Mouse (Mus musculus) ES-E14 (cell line): Measurements from ENCODE around the gene Plch2.

Experiments
- CHD2 ChIP-seq: IDR thresholded peaks from 2 replicates; pipeline ENCODE4 v1.6.1; 2014; ENCODE audit warnings: mild to moderate bottlenecking, low read depth, low read length, inconsistent platforms
- HCFC1 ChIP-seq: IDR thresholded peaks from 2 replicates; pipeline ENCODE4 v1.6.1; 2012; ENCODE audit warnings: low read length, inconsistent platforms, borderline replicate concordance; ENCODE audit not compliant: insufficient read depth
- MAFK ChIP-seq: IDR thresholded peaks from 2 replicates; pipeline ENCODE4 v1.6.1; 2014; ENCODE audit warnings: mild to moderate bottlenecking, low read depth, low read length, inconsistent platforms; ENCODE audit not compliant: insufficient read depth
- ZC3H11A ChIP-seq: IDR thresholded peaks from 2 replicates; pipeline ENCODE4 v1.6.1; 2012; ENCODE audit warnings: low read depth, mild to moderate bottlenecking, inconsistent platforms, low read length, borderline replicate concordance

- no peak for TF ChIP-seq CHD2
- no peak for TF ChIP-seq MAFK
- no peak for TF ChIP-seq ZC3H11A
- no peak for TF ChIP-seq HCFC1
Measured at GRCm38 (mm10) chr4:155012115-155012514, 44.5 kb downstream of the Plch2 start.
